Mouse (Mus musculus): ENCODE measurements around the gene Exoc2. TPM values are rescaled to one million over a fixed set of nuclear protein-coding genes. Genes with fewer than 3 reads are reported as not detected.

Exoc2 gene
- polyA plus RNA-seq, 1 experiment from 2014 or later, result 32.2 TPM

DNA sequence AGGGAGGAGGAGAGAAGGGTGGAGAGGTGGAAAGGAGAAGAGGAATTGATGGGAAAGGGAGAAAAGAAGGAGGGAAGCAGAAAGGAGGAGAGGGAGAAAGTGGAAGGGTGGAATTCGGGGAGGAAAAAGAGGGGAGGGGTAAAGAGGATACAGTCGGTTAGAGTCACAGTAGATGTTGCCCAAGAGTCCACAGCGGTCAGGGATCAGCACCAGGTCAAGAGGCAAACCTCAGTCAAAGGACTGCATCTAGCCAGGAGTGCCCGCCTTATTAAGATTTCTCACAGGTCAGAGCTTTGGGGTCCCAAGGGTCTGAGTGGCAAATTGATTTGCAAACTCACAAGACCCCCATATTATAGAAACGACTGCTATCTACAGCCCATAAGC lies 346 bp upstream of the Exoc2 start:
- in situ Hi-C loops (cut with MboI; ENCODE audit: low pct_unique_long_range_greater_than_20kb), result no loop called here
- TF ChIP-seq CTCF (IDR thresholded peaks at IDR 0.05), result no peak
- no peak for DNase-seq (ENCODE audit: low read depth, low spot score)
- ChIA-PET CTCF (interaction anchor here (0.6 to 1.0 kb wide), 2 partner anchors 77 to 408 kb away, joined by 3 read pairs; no protein-coding TSS in a partner anchor), POLR2A (no interaction called here)
- no peak for ATAC-seq
- H3K27me3 ChIP-seq, result no peaks in the 10 kb centered on the region

DNA sequence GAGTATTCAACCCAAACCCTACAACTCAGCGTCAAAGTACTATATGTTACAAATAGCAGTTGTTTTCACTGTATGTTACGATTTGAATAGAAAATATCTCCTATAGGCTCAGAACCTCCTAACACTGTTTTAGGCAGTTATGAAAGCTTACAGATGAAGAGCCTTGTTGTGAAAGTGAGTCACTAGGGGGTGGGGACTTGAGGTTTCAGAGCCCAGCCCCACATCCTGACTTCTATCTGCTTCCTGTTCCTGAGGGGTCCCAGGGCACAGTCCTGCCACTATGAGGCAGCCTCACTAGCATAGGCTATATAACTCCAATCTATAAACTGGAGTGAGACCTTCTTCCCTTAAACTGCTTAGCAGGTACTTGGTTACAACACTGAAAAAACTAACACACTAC lies 1.8 kb downstream of the Exoc2 start:
- in situ Hi-C loops (cut with MboI; ENCODE audit: low pct_unique_long_range_greater_than_20kb), result no loop called here
- TF ChIP-seq CTCF (IDR thresholded peaks at IDR 0.05), result peak; percentile 12
- POLR2A ChIA-PET, result no interaction called here
- DNase-seq (ENCODE audit: low read depth, low spot score), result no peak
- ATAC-seq, result no peak
- CTCF ChIA-PET, result no interaction called here
- no peaks in the 10 kb centered on the region for H3K27me3 ChIP-seq

DNA sequence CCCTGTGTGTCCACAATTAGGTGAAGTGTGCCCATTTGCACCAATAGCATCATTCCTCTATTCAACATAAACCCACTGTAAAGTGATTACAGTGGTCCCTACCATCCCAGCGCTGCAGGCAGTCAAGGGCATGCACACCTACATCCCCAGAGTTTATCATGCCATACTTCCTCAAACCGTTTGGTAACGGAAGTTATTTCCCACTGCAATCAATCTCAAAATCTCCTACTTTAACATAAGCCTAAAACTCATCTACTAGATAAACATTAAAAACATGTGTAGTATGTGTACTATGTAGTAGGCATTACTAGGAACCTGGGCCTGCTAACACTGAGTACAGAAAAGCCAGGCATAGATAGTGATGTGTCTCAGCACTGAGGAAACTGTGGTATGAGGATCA lies 2.8 kb downstream of the Exoc2 start:
- ChIA-PET POLR2A (no interaction called here), CTCF (no interaction called here)
- no peaks in the 10 kb centered on the region for H3K27me3 ChIP-seq
- DNase-seq (ENCODE audit: low read depth, low spot score) (no peak), ATAC-seq (no peak)
- no peak for TF ChIP-seq CTCF (IDR thresholded peaks at IDR 0.05)
- in situ Hi-C loops (cut with MboI; ENCODE audit: low pct_unique_long_range_greater_than_20kb), result no loop called here

DNA sequence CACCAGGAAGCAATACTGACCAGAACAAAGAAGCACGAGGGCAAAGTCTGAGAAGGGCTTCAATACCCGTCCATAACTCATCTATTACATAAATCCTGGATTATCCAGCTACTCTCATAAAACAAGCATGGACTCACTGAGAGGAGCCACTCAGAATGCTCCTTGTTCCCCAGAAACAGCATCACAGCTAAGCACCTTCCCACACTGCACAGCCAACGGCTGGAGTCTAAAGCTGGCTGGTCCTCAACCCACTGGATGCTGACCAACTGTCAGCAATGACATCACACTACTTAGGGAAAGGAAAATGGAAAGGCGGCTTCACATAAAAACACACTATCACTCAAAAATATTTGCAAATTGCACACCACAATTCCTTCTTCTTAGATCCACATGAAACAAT lies 5.6 kb downstream of the Exoc2 start:
- H3K27me3 ChIP-seq, result no peaks in the 10 kb centered on the region
- DNase-seq (ENCODE audit: low read depth, low spot score) (no peak), ATAC-seq (no peak)
- CTCF ChIA-PET, result interaction anchor here (1.5 kb wide), 2 partner anchors 13 to 17 kb away, joined by 4 to 7 read pairs; no protein-coding TSS in a partner anchor
- POLR2A ChIA-PET, result no interaction called here
- in situ Hi-C loops (cut with MboI; ENCODE audit: low pct_unique_long_range_greater_than_20kb), result no loop called here
- TF ChIP-seq CTCF (IDR thresholded peaks at IDR 0.05), result no peak

DNA sequence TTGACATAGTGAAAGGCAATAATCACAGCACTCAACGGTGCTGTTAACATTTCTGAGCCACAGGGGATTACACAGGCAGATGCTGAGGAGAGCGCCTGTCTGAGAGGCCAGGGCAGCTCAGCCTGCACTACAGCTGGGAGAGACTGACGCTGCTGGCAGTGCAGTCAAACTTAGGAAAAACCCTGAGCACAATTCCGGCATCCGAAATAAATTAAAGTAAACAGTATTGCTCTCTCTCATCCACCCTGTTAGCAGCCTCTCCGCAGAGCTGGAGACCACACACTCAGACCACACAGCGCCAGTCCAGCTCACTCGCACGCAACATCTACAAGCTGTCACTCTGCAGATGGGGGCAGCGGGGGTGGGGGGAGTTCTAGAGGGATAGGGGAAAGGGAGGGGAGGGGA lies 7.4 kb downstream of the Exoc2 start:
- no peaks in the 10 kb centered on the region for H3K27me3 ChIP-seq
- ChIA-PET CTCF (interaction anchor here (1.2 to 1.4 kb wide), 2 partner anchors 18 to 86 kb away, joined by 3 read pairs; no protein-coding TSS in a partner anchor), POLR2A (no interaction called here)
- in situ Hi-C loops (cut with MboI; ENCODE audit: low pct_unique_long_range_greater_than_20kb), result no loop called here
- no peak for ATAC-seq
- no peak for DNase-seq (ENCODE audit: low read depth, low spot score)
- no peak for TF ChIP-seq CTCF (IDR thresholded peaks at IDR 0.05)

DNA sequence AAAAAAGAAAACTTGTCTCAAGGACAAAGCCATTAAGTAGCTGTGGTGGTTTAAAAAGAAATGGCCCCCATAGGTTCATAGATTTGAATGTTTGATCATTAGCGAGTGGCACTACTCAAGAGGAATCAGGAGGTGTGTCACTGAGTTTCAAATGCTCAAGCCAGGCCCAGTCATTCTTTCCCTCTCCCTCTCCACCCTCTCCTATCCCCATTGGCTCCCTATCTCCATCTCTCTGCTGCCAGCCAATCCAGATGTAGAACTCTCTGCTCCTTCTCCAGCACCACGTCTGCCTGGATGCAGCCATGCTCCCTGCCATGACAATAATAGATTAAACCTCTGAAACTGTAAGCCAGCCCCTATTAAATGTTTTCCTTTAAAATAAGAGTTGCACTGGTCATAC lies 12.0 kb downstream of the Exoc2 start:
- POLR2A ChIA-PET, result interaction anchor here (0.6 kb wide), 1 partner anchor 802 kb away, joined by 3 read pairs; no protein-coding TSS in a partner anchor
- no peak for TF ChIP-seq CTCF (IDR thresholded peaks at IDR 0.05)
- in situ Hi-C loops (cut with MboI; ENCODE audit: low pct_unique_long_range_greater_than_20kb), result no loop called here
- no peak for ATAC-seq
- CTCF ChIA-PET, result no interaction called here
- no peaks in the 10 kb centered on the region for H3K27me3 ChIP-seq
- no peak for DNase-seq (ENCODE audit: low read depth, low spot score)

DNA sequence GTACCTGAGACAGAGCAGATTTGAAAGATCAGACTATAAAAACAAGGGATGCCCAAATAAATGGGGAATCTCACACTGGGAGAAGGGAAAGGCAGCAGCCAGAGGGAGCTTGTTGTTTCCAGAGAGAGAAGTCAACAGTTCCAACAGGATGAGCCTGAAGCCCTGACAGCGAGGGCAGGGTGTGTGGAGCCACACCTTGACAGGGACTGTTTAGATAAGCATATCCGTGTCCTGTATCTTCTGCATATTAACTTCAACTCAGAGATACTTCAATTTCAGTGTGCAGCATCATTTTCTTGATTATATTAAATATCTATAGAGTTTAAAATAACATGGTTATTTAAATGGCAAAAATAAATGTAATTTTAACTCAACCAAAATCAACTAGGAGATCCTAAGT lies 13.2 kb downstream of the Exoc2 start:
- in situ Hi-C loops (cut with MboI; ENCODE audit: low pct_unique_long_range_greater_than_20kb), result no loop called here
- ATAC-seq, result no peak
- TF ChIP-seq CTCF (IDR thresholded peaks at IDR 0.05), result no peak
- ChIA-PET CTCF (interaction anchor here (1.1 to 1.4 kb wide), 2 partner anchors 15 to 17 kb away, joined by 3 read pairs; no protein-coding TSS in a partner anchor), POLR2A (interaction anchor here (1.5 kb wide), 1 partner anchor 10 kb away, joined by 5 read pairs; no protein-coding TSS in a partner anchor)
- no peaks in the 10 kb centered on the region for H3K27me3 ChIP-seq
- no peak for DNase-seq (ENCODE audit: low read depth, low spot score)

DNA sequence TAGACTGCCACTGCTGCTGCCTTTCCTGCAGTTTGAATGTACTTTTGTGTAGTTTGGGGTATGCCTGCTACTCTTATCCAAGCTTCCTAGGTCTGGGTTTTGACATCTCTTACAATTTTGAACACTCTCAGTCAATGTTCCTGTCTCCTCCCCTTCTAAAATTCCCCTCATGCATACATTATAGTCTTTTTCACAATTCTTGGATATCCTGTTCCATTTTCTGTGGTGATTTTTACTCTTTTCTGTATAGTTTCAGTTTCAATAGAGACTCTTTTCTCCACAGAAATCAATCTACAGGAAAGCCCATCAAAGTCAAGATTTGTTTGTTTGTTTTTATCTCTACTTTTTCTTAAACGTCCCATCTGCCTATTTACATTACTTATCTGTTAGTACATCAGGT lies 20.3 kb downstream of the Exoc2 start:
- CTCF ChIA-PET, result interaction anchor here (1.2 to 2.0 kb wide), 2 partner anchors 10 to 24 kb away, joined by 3 to 5 read pairs; no protein-coding TSS in a partner anchor
- no peak for TF ChIP-seq CTCF (IDR thresholded peaks at IDR 0.05)
- POLR2A ChIA-PET, result no interaction called here
- DNase-seq (ENCODE audit: low read depth, low spot score) (no peak), ATAC-seq (no peak)
- H3K27me3 ChIP-seq, result no peaks in the 10 kb centered on the region
- in situ Hi-C loops (cut with MboI; ENCODE audit: low pct_unique_long_range_greater_than_20kb), result no loop called here

DNA sequence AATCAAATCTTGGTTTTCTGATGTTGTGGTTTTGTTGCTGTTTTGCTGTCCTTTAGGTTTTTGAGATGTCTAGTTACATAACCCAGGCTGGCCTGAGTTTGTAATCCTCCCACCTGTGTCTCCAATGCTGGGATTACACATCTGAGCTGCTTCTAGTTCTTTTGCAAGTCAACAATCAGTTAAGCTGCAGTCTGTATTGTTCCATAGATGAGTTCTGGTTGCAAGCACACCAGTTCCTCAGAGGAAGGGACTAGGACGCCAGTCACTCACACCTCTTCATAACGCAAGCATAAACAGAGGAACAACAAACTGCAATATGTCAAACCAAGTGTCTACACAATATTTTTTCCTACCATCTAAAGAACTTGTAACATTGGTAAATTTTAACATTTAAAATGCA lies 21.8 kb downstream of the Exoc2 start:
- TF ChIP-seq CTCF (IDR thresholded peaks at IDR 0.05), result no peak
- ChIA-PET CTCF (interaction anchor here (2.0 to 2.3 kb wide), 2 partner anchors 12 to 16 kb away, joined by 5 to 7 read pairs; no protein-coding TSS in a partner anchor), POLR2A (interaction anchor here (1.7 kb wide), 1 partner anchor 8 kb away, joined by 5 read pairs; no protein-coding TSS in a partner anchor)
- in situ Hi-C loops (cut with MboI; ENCODE audit: low pct_unique_long_range_greater_than_20kb), result no loop called here
- ATAC-seq, result no peak
- no peak for DNase-seq (ENCODE audit: low read depth, low spot score)
- H3K27me3 ChIP-seq, result no peaks in the 10 kb centered on the region

DNA sequence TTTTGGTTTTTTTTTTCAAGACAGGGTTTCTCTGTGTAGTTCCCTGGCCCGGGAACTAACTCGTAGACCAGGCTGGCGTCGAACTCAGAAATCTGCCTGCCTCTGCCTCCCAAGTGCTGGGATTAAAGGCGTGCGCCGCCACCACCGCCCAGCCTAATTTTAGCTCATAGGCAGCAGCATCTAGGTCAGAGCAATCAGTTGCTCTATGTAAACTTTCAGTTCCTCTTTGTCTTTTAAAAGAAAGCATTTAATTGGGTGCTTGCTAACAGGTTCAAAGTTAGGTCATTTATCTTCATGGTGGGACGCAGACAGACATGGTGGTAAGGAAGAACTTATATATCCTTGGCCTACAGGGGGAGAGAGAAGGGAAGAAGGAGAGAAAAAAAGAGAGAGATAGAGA lies 24.7 kb downstream of the Exoc2 start:
- no peak for DNase-seq (ENCODE audit: low read depth, low spot score)
- no peaks in the 10 kb centered on the region for H3K27me3 ChIP-seq
- in situ Hi-C loops (cut with MboI; ENCODE audit: low pct_unique_long_range_greater_than_20kb), result no loop called here
- CTCF ChIA-PET, result interaction anchor here (1.2 to 1.4 kb wide), 2 partner anchors 11 to 17 kb away, joined by 3 read pairs; no protein-coding TSS in a partner anchor
- no peak for TF ChIP-seq CTCF (IDR thresholded peaks at IDR 0.05)
- ATAC-seq, result no peak
- POLR2A ChIA-PET, result no interaction called here

DNA sequence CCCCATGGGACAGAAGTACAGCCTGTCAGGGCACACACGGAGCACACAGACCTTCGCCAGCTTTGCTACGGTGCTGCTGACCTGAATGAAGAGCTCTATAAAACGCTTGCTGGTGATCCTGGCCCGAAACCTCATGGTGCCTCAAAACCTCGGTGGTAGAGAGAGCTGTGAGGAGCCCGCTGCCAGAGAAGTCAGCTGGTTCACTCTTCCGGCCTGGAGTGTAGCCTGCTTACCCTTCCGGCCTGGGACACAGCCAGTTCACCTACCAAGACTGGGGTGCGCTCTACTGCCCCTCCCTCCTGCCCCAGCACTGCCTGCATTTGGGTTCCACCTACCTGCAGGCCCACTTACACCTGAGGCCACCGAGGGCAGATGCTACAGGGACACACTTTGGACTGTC lies 26.4 kb downstream of the Exoc2 start, which contains the start of gene Hus1b:
TSS of gene Hus1b (minus strand) at position 220 of the 400 bp plus-strand sequence.
- ChIA-PET POLR2A (no interaction called here), CTCF (no interaction called here)
- DNase-seq (ENCODE audit: low read depth, low spot score) (no peak), ATAC-seq (no peak)
- no peaks in the 10 kb centered on the region for H3K27me3 ChIP-seq
- TF ChIP-seq CTCF (IDR thresholded peaks at IDR 0.05), result no peak
- in situ Hi-C loops (cut with MboI; ENCODE audit: low pct_unique_long_range_greater_than_20kb), result no loop called here

DNA sequence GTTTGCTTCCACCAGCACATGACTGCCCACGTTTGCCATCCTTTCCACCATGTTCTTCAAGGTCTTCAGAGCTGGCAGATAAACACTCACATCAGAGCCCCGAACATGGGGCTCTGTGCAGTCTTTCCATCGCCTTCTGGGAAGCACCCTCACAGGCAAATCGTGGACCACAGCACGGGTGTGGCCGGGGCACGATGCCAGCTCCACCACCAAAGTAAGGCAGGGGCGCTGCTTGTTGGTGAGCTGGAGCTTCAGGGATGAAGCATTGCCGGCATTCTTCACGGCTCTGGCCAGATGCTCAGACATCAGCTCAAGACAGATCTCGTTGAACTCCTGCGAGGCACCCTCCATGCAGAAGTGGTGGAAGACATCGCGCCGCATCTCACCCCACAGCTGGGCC lies 26.8 kb downstream of the Exoc2 start:
- H3K27me3 ChIP-seq, result no peaks in the 10 kb centered on the region
- in situ Hi-C loops (cut with MboI; ENCODE audit: low pct_unique_long_range_greater_than_20kb), result no loop called here
- ATAC-seq (no peak), DNase-seq (ENCODE audit: low read depth, low spot score) (no peak)
- TF ChIP-seq CTCF (IDR thresholded peaks at IDR 0.05), result no peak
- POLR2A ChIA-PET, result no interaction called here
- CTCF ChIA-PET, result no interaction called here
